Mouse (Mus musculus) kidney, adult 11 months (tissue): ENCODE results near the gene Igfals.
A peak's percentile ranks its signal among the peaks of the same experiment; 100 is the strongest.

Experiments
- DNase-seq: peaks from one replicate; pipeline ENCODE4 v3.0.0; 2022

Gene Igfals

DNA sequence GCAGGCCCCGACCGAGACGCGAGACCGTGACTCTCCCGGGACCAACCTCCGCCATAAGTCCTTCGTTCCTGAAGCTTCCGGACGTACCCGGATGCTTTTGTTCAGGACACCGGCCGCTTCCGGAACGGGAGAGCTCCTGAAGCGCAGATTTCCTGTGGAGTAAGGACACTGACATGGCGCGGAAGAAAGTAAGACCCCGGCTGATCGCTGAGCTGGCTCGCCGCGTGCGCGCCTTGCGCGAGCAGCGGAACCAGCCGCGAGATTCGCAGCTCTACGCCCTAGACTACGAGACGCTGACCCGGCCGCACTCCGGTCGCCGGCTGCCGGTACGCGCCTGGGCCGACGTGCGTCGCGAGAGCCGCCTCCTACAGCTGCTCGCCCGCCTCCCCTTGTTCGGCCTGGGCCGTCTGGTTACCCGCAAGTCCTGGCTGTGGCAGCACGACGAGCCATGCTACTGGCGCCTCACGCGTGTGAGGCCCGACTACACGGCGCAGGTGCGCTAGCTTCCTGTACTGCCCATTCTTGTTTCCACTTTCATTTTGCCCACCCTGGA is 29.3 kb downstream of the Igfals start, which contains the start of the genes Eme2 and Mrps34:
Eme2 (minus strand) TSS at position 93 of the 553 bp plus-strand sequence.
Mrps34 (plus strand) TSS at position 122 of the 553 bp plus-strand sequence.
- peak; percentile 80 for DNase-seq

DNA sequence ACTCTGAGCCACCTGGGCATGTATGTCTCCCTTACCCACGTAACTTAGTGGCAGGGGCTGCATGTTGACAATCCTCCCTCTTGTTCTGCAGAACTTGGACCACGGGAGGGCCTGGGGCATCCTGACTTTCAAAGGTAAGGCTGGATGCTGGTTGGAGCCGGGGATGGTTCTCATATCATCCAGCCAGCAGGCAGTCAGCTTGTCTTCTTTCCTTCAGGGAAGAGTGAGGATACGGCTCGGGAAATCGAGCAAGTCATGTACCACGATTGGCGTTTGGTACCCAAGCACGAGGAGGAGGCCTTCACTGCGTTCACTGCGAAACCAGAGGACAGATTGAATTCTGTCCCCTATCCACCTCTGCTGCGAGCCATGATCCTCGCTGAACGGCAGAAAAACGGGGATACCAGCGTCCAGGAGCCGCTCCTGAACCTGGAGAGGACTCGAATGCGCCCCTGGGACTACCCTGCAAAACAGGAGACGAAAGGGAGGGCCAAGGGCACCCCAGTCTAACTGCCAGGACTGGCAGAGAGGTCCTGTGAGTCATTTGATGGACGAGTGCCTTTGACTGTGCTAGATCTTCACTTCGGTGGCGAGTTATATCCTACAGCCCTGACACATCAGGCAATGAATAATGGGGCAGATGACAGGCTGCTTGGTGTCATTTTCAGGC is 29.9 kb downstream of the Igfals start:
- DNase-seq: no peak

DNA sequence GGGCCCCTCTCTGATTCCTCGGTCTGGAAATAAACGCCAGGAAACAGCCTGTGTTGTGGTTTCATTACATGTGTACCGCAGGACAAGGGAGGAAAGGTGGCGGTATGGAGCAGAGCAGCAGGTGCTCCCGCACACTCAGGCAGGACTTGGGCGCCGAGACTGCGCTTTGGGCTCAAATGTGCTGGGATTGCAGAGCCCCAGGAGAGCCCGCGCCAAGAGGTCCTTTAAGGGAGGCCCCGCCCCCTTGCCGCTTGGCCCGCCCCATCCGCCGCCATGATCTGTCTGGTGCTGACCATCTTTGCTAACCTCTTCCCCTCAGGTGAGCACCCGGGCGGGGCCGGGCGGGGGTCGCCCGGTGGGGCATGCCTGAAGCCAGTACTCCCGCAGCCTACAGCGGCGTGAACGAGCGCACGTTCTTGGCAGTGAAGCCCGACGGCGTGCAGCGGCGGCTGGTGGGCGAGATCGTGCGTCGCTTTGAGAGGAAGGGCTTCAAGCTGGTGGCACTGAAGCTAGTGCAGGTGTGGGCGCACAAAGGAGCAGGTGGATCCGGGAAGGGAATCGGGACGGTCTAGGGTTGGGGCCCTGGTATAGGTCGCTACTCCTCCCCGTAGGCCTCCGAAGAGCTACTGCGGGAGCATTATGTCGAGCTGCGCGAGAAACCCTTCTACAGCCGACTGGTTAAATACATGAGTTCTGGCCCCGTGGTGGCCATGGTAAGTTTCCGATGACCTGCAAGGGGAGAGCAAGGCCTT is 30.6 kb downstream of the Igfals start, which contains the start of gene Nme3:
Nme3 (plus strand) TSS at position 260 of the 752 bp plus-strand sequence.
- DNase-seq: peak; percentile 79

DNA sequence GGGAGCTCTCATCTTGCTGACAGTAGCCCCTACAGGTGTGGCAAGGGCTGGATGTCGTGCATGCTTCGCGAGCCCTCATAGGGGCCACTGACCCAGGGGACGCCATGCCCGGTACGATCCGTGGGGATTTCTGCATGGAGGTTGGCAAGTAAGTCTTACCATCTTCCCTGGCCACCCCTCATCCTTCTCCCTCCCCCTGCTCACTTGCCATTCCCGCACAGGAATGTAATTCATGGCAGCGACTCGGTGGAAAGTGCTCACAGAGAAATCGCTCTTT is 31.1 kb downstream of the Igfals start:
- no peak for DNase-seq

DNA sequence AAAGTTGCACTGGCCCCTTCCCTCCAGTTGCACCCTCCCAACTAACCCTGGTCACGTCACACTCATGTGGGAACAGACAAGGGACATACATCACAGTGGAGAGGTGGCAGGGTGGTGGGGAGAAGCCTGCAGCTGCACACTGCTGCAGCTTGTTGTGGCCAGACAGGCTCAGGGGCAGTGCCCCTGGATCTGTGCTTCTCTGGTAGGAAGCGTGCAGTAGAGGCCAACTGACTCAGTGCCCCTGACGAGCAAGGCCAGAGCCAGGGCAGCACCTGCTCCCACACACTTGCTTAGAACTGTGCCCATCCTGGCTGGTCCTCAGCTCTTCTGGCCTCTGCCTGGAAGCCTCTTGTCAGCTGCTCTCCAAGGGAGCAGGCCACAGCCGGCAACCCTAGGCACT is 31.8 kb downstream of the Igfals start:
- DNase-seq: no peak

DNA sequence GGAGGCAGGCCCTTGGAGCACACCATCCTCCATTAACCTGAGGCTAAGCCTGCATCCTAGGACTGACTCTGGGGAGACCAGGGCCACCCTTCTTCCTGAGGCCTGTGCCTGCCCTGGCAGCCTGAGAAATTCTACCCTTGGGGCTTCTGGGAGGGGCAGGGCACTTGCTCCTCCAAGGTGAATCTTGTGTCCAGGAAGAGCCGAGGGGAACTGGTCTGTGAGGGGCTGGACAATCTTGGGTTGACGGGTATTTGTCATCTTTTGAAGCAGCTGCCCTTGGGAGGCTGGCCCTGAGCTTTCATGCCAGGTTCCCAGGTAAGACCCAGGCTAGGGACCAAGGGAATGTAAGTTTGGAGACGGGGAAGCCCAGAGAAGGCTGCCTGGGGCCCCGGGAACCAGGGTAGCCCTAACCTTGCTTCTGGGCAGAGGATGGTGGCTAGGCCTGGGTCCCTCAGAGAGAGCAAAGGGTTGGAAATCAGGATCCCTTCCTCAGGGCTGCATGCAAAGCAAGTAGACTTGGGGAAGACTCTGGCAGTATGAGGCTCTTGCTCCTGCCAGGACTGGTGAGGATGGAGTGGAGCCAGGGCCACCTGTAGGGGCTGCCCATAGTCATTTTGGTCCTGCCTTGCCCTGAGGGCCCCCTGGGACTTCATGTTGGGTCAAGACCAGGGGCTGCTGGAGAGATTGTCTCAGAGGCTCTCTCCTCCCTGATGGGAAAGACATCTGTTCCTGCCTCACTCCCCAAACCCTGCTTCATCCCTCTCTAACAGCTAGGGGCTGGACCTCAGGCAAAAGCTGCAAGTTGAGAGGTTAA is 32.5 kb downstream of the Igfals start:
- no peak for DNase-seq

DNA sequence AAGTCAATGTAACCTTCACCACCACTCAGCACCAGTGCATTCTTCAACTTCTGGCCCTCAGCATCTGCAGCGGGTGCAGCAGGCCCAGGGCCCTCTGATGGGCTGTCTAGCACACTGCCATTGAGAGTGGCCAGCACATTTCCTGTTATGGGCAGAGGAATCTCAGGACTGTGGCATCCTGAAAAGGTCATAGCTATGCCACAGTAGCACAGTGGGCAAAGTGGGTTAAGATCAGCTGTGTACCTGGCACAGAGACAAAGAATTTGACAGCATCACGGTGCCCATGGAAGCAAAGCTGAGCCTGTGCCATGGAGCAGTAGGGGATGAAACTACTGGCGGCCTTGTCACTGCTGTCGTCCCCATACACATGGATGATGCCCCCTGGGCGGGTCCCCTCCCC is 33.4 kb downstream of the Igfals start:
- peak; percentile 3 for DNase-seq

DNA sequence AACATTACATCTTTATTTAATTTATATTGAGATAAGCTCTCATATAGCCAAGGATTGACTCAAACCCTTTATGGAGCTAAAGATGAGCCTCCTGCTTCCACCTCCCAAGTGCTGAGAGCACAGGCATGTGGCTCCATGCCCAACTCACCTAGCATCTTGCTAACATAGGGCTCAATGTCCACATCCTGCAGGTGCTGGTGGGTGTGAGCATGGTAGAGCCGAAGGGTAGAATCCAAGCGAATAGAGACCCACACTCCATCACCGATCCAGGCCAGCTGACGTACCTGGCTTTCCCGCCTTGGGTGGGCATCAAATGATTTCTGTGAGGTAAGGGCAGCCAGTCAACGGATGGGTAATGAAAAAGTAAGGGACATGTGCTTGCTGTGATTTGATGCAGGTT is 34.2 kb downstream of the Igfals start:
- peak; percentile 5 for DNase-seq

DNA sequence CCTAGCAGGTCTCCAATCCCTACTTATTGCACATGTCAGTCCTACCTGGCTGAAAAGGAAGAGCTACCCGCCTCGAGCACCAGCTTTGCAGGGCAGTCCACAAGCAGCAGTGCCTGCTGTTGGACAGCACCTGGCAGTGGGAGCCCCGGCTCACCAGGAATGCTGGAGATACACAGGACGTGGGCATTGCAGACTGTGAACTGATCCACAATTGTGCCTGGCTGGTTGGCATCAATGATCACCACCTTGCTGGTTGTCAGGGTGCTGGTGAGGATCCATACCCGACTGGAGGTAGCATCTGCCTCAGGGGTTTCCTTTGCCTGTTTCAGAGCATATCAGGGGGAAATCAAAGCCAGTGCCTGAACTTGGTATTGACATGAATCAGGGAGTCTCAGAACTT is 36.3 kb downstream of the Igfals start:
- no peak for DNase-seq

DNA sequence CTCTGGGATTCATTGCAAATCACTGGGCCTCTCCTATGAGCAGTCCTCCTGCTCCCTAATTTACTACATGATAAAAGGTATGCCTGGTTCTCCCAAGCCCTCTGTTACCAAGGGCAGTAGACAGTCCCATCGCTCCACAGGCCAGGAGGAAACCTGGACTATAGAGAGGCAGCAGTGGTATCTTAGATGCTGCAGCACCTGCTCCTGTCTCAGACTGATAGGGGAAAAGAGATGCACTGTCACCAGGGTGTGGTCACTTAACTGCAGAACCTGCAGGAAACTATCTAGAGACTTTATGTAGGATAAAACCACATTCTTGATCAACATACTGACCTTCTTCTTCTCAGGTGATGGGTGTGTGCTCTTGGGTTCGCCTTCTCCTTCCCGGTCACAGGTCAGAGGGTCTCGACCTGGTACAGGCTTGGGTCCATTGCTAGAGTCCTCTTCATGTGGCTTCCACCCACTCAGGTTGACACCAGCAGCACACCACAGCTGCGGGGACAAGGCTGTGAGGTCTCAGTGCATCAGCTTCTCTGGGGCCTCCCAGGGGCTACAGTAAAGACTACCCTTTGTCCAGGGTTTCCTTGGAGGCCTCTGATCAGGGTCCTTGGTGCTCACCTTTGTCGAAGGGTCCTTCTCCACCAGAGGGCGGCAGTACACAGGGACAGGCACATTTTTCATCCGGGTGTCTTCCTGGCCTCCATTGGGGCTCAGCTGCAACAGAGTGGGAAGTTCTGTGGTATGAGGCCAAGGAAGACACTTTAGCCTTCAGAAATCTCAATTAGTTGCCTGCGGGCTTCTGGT is 37.1 kb downstream of the Igfals start:
- DNase-seq: peak; percentile 17

DNA sequence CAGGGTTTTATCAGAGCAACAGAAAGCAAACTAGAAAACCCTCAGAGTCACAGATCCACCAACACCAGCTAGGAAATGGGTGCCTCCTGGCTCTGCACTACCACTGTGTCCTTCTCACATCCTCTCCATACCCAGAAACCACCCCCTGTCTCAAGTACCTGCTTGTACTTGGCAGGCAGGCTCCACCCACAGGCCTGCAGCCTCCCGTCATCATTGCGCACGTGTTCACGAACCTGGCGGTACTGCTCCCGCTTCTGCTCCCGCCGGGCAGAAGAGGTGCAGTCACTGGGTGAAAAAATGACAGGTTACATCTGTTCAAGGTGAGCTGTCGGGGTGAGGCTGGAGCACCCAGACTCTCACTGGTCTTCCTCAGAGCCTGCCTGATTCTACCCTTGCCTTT is 38.0 kb downstream of the Igfals start:
- DNase-seq: no peak

DNA sequence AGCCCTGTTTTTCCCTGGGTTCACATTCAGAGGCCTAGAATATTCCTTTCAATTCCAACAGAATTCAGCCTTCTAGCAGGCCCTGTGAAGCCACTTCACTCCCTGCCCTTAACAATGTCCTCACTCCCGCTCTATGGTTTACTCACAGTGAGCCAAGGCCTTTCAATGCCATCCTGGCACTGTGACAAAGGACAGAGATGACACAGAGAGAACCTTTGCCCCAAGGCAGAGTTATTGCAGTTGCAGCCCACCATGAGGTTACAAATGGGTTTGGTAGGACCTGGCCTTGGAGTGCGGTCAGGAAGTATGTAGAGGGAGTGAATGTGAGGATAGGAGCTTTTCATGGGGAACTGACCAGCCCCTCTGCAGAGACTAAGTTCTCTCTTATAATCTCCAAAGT is 41.8 kb downstream of the Igfals start:
- no peak for DNase-seq

DNA sequence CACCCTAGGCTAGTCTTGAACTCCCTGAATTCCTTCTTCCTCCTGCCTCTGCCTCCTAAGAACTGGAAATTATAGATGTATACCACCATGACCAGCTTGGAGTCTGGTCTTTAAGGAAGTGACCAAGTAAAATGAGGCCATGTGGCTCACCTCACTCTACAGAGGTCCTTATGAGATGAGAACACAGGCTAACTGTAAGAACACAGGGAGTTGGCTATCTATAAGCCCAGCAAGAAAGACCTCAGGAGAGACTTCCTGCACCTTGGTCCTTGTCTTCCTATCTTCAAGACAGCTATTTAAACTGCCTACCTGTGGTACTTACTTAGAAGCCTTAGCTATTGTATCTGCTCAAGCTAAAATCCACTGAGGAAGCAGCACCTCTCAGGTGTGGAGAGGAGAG is 48.2 kb downstream of the Igfals start:
- no peak for DNase-seq

DNA sequence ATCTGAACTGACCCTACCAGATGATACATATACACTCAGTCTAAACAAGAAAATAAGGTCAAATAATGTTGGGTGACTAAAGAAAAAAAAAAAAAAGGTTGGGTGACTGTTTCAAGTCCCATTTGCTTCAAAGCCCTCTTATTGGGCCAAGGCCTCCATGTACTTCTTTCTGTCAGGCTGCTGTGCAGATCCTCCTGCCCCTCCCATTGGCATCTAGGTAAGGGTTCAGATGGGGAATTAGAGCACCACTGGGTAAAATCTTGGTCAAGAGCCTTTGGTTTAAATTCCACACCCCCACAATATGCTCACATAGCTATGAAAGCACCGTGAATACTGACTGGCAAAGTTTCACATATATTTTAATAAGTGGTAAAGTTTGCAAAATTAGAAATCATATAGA is 57.4 kb downstream of the Igfals start:
- no peak for DNase-seq

DNA sequence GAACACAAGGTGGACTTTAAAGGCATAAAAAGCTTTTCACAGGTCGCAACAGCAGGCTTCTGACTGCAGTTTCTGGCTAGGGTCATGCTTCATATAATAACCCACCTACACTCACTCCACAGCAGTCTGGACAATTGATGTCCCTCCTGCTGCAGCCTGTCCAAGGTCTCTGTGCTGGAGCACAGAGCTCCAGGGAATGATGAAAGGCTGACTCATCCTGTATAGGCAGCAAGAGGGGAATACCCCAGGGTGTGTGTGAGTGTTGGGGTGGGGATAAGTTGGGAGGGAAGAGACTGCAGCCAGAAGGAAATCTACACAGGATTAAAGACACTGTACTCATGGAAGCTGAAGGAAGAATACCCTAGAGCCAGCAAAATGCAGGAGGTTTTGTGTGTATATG is 63.7 kb downstream of the Igfals start:
- DNase-seq: no peak
